Mouse (Mus musculus) urinary bladder, postnatal 10 days (tissue): ENCODE results near the gene Cyp11a1.

Source experiments
- DNase-seq: peaks from one replicate; pipeline ENCODE4 v3.0.0; 2022; ENCODE audit warnings: low spot score

The Cyp11a1 gene

GRCm38 (mm10) chr9:57972776-57973439 lies 33.3 kb upstream of the Cyp11a1 start:
- no peak for DNase-seq

- no peak for DNase-seq
Observed at GRCm38 (mm10) chr9:57973440-57974066, 32.7 kb upstream of the Cyp11a1 start.

GRCm38 (mm10) chr9:57974221-57974620 lies 32.0 kb upstream of the Cyp11a1 start:
- no peak for DNase-seq

GRCm38 (mm10) chr9:57975200-57975821 lies 30.9 kb upstream of the Cyp11a1 start:
- DNase-seq, result no peak

GRCm38 (mm10) chr9:57978025-57978424 lies 28.2 kb upstream of the Cyp11a1 start:
- DNase-seq, result no peak

GRCm38 (mm10) chr9:57978858-57979257 lies 27.4 kb upstream of the Cyp11a1 start:
- DNase-seq, result no peak

- DNase-seq, result no peak
Observed at GRCm38 (mm10) chr9:57980570-57980969, 25.6 kb upstream of the Cyp11a1 start.

GRCm38 (mm10) chr9:57985304-57985703 lies 20.9 kb upstream of the Cyp11a1 start:
- DNase-seq, result no peak

GRCm38 (mm10) chr9:57986293-57986692 lies 19.9 kb upstream of the Cyp11a1 start:
- DNase-seq, result no peak

- no peak for DNase-seq
Observed at GRCm38 (mm10) chr9:57988098-57988497, 18.1 kb upstream of the Cyp11a1 start.

- DNase-seq, result no peak
Observed at GRCm38 (mm10) chr9:57989309-57989708, 16.9 kb upstream of the Cyp11a1 start.

GRCm38 (mm10) chr9:57990438-57991110 lies 15.6 kb upstream of the Cyp11a1 start:
- DNase-seq, result no peak

- DNase-seq, result no peak
Observed at GRCm38 (mm10) chr9:57992060-57992459, 14.2 kb upstream of the Cyp11a1 start.

- DNase-seq, result no peak
Observed at GRCm38 (mm10) chr9:57992781-57993591, 13.2 kb upstream of the Cyp11a1 start.

GRCm38 (mm10) chr9:57995282-57995681 lies 10.9 kb upstream of the Cyp11a1 start:
- DNase-seq, result no peak

- no peak for DNase-seq
Observed at GRCm38 (mm10) chr9:57997511-57998031, 8.6 kb upstream of the Cyp11a1 start.

- DNase-seq, result no peak
Observed at GRCm38 (mm10) chr9:57998032-57998659, 8.1 kb upstream of the Cyp11a1 start.

- no peak for DNase-seq
Observed at GRCm38 (mm10) chr9:57998685-57999084, 7.5 kb upstream of the Cyp11a1 start.

- DNase-seq, result no peak
Observed at GRCm38 (mm10) chr9:57999676-58000075, 6.5 kb upstream of the Cyp11a1 start.

GRCm38 (mm10) chr9:58003272-58003671 lies 2.9 kb upstream of the Cyp11a1 start:
- DNase-seq, result no peak

GRCm38 (mm10) chr9:58008336-58009014 lies 2.3 kb downstream of the Cyp11a1 start:
- no peak for DNase-seq
